Mouse (Mus musculus) bone marrow macrophage, adult 2 months (primary cell): Measurements from ENCODE around the gene Ykt6.
"Not testable (repeated sequence)": the region's sequence is repeated elsewhere in the genome, so short reads cannot be mapped to it uniquely, and the experiment has no call there.

ENCODE experiments used
- CTCF ChIP-seq: IDR thresholded peaks from 2 replicates; pipeline ENCODE4 v1.5.1; 2012; ENCODE audit warnings: low read depth, mild to moderate bottlenecking, low read length, moderate library complexity
- POLR2A ChIP-seq: IDR thresholded peaks from 2 replicates; pipeline ENCODE4 v1.6.1; 2012; ENCODE audit warnings: mild to moderate bottlenecking, low read depth, low read length, borderline replicate concordance

DNA sequence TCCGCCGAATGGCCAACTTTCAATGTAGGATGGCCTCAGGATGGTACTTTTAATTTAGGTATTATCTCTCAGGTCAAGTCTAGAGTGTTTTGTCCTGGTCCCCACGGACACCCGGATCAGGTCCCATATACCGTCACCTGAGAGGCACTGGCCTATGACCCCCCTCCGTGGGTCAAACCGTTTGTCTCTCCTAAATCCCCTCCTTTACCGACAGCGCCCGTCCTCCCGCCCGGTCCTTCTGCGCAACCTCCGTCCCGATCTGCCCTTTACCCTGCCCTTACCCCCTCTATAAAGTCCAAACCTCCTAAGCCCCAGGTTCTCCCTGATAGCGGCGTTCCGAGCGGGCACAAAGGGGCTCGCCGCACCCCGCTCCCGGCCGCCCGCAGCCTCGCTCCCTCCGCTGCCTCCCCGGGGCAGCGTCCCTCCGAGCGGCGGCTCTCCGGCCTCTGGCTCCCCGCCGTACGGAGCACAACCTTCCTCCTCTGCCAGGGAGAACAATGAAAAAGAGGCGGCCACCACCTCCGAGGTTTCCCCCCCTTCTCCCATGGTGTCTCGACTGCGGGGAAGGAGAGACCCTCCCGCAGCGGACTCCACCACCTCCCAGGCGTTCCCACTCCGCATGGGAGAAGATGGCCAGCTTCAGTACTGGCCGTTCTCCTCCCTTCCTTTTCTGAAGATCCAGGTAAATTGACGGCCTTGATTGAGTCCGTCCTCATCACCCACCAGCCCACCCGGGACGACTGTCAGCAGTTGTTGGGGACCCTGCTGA is 51.7 kb downstream of the Ykt6 start:
- not testable (repeated sequence) for TF ChIP-seq CTCF, POLR2A
